Mouse (Mus musculus): ENCODE data around the gene Gria2.

DNA sequence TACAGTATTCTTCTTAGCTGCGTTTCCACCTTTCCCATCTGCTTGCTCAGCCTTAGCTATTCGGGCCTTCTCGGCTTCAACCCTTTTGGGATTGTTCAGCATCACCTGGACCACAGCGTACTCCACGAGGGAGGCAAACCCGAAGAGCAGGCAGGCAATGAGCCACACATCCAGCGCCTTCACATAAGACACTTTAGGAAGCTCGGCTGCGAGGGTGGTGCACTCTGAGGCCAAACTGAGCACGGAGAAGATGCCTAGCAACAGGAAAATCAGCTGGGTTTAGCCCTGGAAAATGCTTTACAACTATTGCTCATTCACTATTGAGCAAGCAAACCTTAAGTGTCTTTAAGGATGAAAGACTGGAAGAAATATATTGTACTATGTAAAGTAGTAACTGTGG is 48.3 kb upstream of the Gria2 start:
- TF ChIP-seq CTCF (IDR thresholded peaks at IDR 0.05; ENCODE audit: low read depth, low read length) (no peak), POLR2AphosphoS5 (IDR thresholded peaks at IDR 0.05; ENCODE audit: insufficient replicate concordance, low read depth, low read length) (no peak), GATA1 (IDR thresholded peaks at IDR 0.05; ENCODE audit: borderline replicate concordance, low read length) (no peak), TAL1 (conservative IDR thresholded peaks at IDR 0.05; ENCODE audit: low read depth, low read length) (no peak), GATA2 (IDR thresholded peaks at IDR 0.05; ENCODE audit: borderline replicate concordance, low read depth, low read length) (no peak)

Data from G1E (cell line).